Mouse (Mus musculus) A20 (cell line): ENCODE data around the gene Il2rb.

ENCODE experiments used
- DNase-seq: peaks from one replicate; pipeline ENCODE4 v3.0.0-alpha.2; 2011; ENCODE audit warnings: low read depth, low spot score

The Il2rb gene

GRCm38 (mm10) chr15:78520112-78520715, 25.1 kb upstream of the Il2rb start:
- peak; percentile 24 for DNase-seq

- no peak for DNase-seq
These were observed 23.1 kb upstream of the Il2rb start for GRCm38 (mm10) chr15:78518221-78518620.

- no peak for DNase-seq
These were observed 20.7 kb upstream of the Il2rb start for GRCm38 (mm10) chr15:78515759-78516158.

- peak; percentile 71 for DNase-seq
These were observed 19.5 kb upstream of the Il2rb start for GRCm38 (mm10) chr15:78514393-78515146.

GRCm38 (mm10) chr15:78513019-78513418, 17.9 kb upstream of the Il2rb start:
- no peak for DNase-seq

GRCm38 (mm10) chr15:78511951-78512350, 16.9 kb upstream of the Il2rb start:
- DNase-seq: no peak

- no peak for DNase-seq
These were observed 15.7 kb upstream of the Il2rb start for GRCm38 (mm10) chr15:78510736-78511135.

- peak; percentile 30 for DNase-seq
These were observed 15.1 kb upstream of the Il2rb start for GRCm38 (mm10) chr15:78510121-78510576.

GRCm38 (mm10) chr15:78509297-78509899, 14.3 kb upstream of the Il2rb start:
- no peak for DNase-seq

- no peak for DNase-seq
These were observed 13.4 kb upstream of the Il2rb start for GRCm38 (mm10) chr15:78508443-78508842.

GRCm38 (mm10) chr15:78505541-78505940, 10.5 kb upstream of the Il2rb start:
- no peak for DNase-seq

- no peak for DNase-seq
These were observed 9.7 kb upstream of the Il2rb start for GRCm38 (mm10) chr15:78504816-78505215.

- no peak for DNase-seq
These were observed 8.9 kb upstream of the Il2rb start for GRCm38 (mm10) chr15:78504013-78504412.

GRCm38 (mm10) chr15:78502437-78503132, 7.5 kb upstream of the Il2rb start:
- no peak for DNase-seq

GRCm38 (mm10) chr15:78493401-78494010, 1.6 kb downstream of the Il2rb start:
- no peak for DNase-seq

GRCm38 (mm10) chr15:78491301-78491700, 3.8 kb downstream of the Il2rb start:
- no peak for DNase-seq

GRCm38 (mm10) chr15:78489906-78490305, 5.2 kb downstream of the Il2rb start:
- no peak for DNase-seq

GRCm38 (mm10) chr15:78489248-78489647, 5.8 kb downstream of the Il2rb start:
- DNase-seq: no peak

GRCm38 (mm10) chr15:78487066-78487465, 8.0 kb downstream of the Il2rb start:
- no peak for DNase-seq

GRCm38 (mm10) chr15:78486564-78486963, 8.5 kb downstream of the Il2rb start:
- no peak for DNase-seq

- DNase-seq: no peak
These were observed 11.8 kb downstream of the Il2rb start for GRCm38 (mm10) chr15:78483311-78483710.

GRCm38 (mm10) chr15:78482518-78482917, 12.6 kb downstream of the Il2rb start:
- DNase-seq: no peak
